Comparison of ENCODE assay signal across 1 mouse cellular context in the genomic region with DNA sequence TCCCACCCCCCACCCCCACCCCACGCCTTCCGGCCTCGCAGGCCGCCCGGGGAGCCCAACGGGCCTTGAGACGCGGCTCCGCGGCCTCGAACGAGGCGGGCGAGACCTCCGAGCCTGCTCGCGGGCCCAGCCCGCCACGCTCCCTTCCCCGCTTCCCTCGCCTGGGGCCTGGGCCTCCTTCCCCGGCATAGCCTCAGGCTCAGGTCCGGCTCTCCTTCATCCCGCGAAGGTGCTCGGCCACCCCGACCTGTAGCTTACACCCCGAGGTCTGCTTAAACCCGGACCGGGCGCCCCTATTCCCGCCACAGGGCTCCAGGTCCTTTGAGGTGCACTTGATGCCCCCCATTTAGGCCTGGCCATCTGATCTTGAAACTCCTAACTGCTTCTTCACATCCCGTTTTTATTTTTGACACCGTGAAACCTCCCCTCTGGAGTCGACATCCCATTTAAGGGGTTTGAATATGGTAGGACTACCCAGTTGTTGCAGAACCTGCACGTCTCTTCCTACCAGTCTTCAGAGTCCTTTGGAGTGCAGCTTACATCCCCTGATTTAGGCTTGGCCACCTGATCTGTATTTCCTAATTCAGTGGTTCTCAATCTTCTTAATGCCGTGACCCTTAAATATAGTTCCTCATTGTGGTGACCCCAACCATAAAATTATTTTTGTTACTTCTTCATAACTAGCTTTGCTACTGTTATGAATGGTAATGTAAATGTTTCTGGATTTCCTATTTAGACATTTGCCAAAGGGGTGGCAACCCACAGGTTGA.
TF ChIP-seq lines count a peak whose summit lies in the region.

No protein-coding gene starts in this region.

TF ChIP-seq in ES-E14, 5 proteins besides CTCF, POLR2A, EP300 and RAD21:
- TF ChIP-seq ZC3H11A (IDR thresholded peaks at IDR 0.05; ENCODE audit: borderline replicate concordance, low read depth, low read length) (no peak), MAFK (IDR thresholded peaks at IDR 0.05; ENCODE audit: insufficient read depth, low read depth, low read length) (no peak), CHD2 (IDR thresholded peaks at IDR 0.05; ENCODE audit: low read depth, low read length) (no peak), ZNF384 (IDR thresholded peaks at IDR 0.05; ENCODE audit: low read depth, low read length) (no peak), HCFC1 (IDR thresholded peaks at IDR 0.05; ENCODE audit: borderline replicate concordance, insufficient read depth, low read length) (no peak)
